Mouse (Mus musculus): ENCODE data around the gene Ak8. TPM values are rescaled to one million over a fixed set of nuclear protein-coding genes. Genes with fewer than 3 reads are reported as not detected.

Ak8 gene
- polyA plus RNA-seq, 1 experiment = 1.7 TPM

DNA sequence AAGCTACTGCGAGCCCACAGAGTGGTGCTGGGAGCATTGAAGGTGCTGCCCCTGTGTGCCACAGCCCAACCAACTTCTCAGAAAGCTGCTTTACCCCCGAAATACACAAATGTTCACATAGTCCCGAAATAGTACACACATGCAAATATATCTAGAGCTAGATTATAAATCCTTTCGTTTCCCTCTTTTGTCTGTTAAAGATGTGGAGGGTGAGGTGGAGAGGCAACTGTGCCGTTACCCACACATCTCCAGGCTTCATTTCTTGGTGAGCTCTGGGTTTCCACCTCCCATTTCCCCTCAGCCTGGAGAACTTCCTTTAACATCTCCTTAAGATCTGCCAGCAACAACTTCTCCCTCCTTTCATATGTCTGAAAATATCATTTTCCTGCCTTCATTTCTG, 40.2 kb downstream of the Ak8 start:
- Histone ChIP-seq H3K27ac (ENCODE audit: control insufficient read depth, insufficient read depth, low read depth, low read length, poor library complexity) (no peak overlapping the region), H3K4me1 (ENCODE audit: control insufficient read depth, insufficient read depth, low read length) (no peaks in the 10 kb centered on the region), H3K4me3 (replicated peaks; ENCODE audit: control insufficient read depth, low read depth, low read length) (no peak overlapping the region)
- TF ChIP-seq CTCF (IDR thresholded peaks at IDR 0.05; ENCODE audit: control insufficient read depth, insufficient read depth, low read length) (no peak), POLR2A (IDR thresholded peaks at IDR 0.05; ENCODE audit: borderline replicate concordance, control insufficient read depth, low read depth, low read length) (no peak)
- 58% methylated on average over 5 of the region's 5 CpGs for WGBS

- no peak overlapping the region for H3K27ac ChIP-seq (ENCODE audit: control insufficient read depth, insufficient read depth, low read depth, low read length, poor library complexity)
- no peaks in the 10 kb centered on the region for H3K4me1 ChIP-seq (ENCODE audit: control insufficient read depth, insufficient read depth, low read length)
- WGBS = 69% methylated on average over 8 of the region's 8 CpGs
- no peak overlapping the region for H3K4me3 ChIP-seq (replicated peaks; ENCODE audit: control insufficient read depth, low read depth, low read length)
- no peak for TF ChIP-seq POLR2A (IDR thresholded peaks at IDR 0.05; ENCODE audit: borderline replicate concordance, control insufficient read depth, low read depth, low read length)
- TF ChIP-seq CTCF (IDR thresholded peaks at IDR 0.05; ENCODE audit: control insufficient read depth, insufficient read depth, low read length) = no peak
Observed at GRCm38 (mm10) chr2:28742701-28743100, 42.7 kb downstream of the Ak8 start.

DNA sequence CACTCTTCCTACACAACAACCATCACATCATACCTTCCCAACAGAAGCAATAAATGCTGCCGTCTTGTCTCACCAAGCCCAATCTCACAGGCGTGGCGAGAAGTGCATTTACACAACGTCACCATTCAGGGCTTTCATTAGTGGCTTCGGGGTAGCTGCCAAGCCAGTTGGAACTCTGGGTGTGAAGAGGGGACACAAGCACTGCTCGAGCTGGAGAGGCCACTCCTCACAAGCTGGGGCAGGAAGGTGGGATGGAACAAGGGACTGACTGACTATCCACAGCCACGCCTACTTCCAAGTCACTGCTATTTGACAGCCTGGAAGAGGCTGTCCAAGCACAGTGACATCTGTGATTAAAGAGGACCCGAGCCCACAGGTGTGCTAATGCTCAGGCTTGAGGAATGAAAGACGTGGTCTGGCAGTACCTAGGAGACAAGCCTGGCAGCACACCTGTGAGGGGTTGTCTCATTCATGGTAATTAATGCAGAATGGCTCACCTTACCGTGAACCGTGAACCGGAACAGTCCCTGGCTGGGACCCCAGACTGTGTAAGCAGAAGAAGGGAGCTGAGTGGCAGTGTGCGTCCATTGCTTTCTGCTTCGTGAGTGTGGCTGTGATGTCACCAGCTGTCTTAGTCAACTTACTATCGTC, 46.8 kb downstream of the Ak8 start:
- Histone ChIP-seq H3K4me3 (replicated peaks; ENCODE audit: control insufficient read depth, low read depth, low read length) (no peak overlapping the region), H3K4me1 (ENCODE audit: control insufficient read depth, insufficient read depth, low read length) (no peaks in the 10 kb centered on the region), H3K27ac (ENCODE audit: control insufficient read depth, insufficient read depth, low read depth, low read length, poor library complexity) (no peak overlapping the region)
- TF ChIP-seq CTCF (IDR thresholded peaks at IDR 0.05; ENCODE audit: control insufficient read depth, insufficient read depth, low read length) = no peak
- no peak for TF ChIP-seq POLR2A (IDR thresholded peaks at IDR 0.05; ENCODE audit: borderline replicate concordance, control insufficient read depth, low read depth, low read length)
- 79% methylated on average over 15 of the region's 15 CpGs for WGBS

DNA sequence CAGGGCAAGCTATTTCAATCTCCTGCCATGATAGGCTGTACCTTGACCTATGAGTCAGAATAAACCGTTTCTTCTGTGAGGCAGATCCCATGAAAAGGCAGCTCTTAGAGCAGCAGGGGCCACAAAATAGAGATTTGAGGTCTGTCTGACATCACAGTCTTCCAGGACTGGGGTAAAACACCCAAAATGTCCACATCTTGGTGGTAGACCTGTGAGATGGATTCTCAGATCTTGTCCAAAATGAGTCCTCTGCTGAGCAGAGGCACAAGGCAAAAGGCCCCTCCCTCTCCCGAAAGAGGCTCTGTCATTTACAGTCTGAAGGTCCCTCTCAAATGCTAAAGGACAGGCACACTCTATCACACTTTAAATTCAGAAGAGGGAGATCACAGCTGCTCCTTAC, 47.7 kb downstream of the Ak8 start:
- Histone ChIP-seq H3K4me1 (ENCODE audit: control insufficient read depth, insufficient read depth, low read length) (no peaks in the 10 kb centered on the region), H3K4me3 (replicated peaks; ENCODE audit: control insufficient read depth, low read depth, low read length) (no peak overlapping the region), H3K27ac (ENCODE audit: control insufficient read depth, insufficient read depth, low read depth, low read length, poor library complexity) (no peak overlapping the region)
- TF ChIP-seq POLR2A (IDR thresholded peaks at IDR 0.05; ENCODE audit: borderline replicate concordance, control insufficient read depth, low read depth, low read length) (no peak), CTCF (IDR thresholded peaks at IDR 0.05; ENCODE audit: control insufficient read depth, insufficient read depth, low read length) (no peak)
- WGBS = 80% methylated on average over 2 of the region's 2 CpGs

DNA sequence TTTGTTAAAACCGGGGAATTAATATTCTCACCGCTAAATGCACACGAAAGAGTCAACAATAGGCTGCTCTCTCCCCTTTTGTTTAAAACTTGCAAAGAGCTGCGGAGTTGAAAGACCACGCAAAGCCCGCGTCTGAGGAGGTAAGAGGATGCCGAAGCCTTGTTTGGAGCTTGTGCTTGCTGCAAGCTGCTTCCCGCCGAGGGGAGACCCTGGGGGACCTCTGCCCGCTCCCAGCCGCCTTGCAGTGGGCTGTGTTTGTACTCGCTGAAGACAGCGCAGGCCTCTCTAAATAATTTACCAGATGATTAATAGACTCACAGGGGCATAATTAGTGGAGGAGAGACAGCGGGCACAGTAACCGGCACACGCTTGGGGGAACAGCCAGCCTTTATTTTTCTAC, 51.2 kb downstream of the Ak8 start:
- H3K27ac ChIP-seq (ENCODE audit: control insufficient read depth, insufficient read depth, low read depth, low read length, poor library complexity) = no peak overlapping the region
- TF ChIP-seq POLR2A (IDR thresholded peaks at IDR 0.05; ENCODE audit: borderline replicate concordance, control insufficient read depth, low read depth, low read length) (no peak), CTCF (IDR thresholded peaks at IDR 0.05; ENCODE audit: control insufficient read depth, insufficient read depth, low read length) (no peak)
- no peak overlapping the region for H3K4me3 ChIP-seq (replicated peaks; ENCODE audit: control insufficient read depth, low read depth, low read length)
- WGBS = 3% methylated on average over 17 of the region's 17 CpGs
- no peaks in the 10 kb centered on the region for H3K4me1 ChIP-seq (ENCODE audit: control insufficient read depth, insufficient read depth, low read length)

DNA sequence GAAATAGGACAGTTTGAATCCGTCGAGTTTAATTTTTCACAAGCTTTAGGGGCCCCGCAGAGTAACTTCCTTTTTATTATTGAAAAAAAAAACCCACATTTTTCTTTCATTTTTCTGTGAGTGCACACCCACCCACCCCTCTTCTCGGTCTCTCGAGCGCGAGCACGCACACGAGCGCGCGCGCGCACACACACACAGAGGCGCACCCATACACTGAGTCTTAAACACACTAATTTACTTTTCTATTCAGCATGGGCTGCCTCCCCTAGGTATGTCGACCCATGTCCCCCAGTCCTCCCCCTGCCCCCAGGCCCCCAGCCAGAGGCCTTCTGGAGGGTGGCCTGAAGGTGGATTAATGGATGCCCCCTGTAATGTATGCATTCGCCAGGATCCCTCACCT, 51.7 kb downstream of the Ak8 start:
- no peaks in the 10 kb centered on the region for H3K4me1 ChIP-seq (ENCODE audit: control insufficient read depth, insufficient read depth, low read length)
- no peak for TF ChIP-seq POLR2A (IDR thresholded peaks at IDR 0.05; ENCODE audit: borderline replicate concordance, control insufficient read depth, low read depth, low read length)
- no peak for TF ChIP-seq CTCF (IDR thresholded peaks at IDR 0.05; ENCODE audit: control insufficient read depth, insufficient read depth, low read length)

GRCm38 (mm10) chr2:28752388-28752787, 52.4 kb downstream of the Ak8 start:
- no peak overlapping the region for H3K27ac ChIP-seq (ENCODE audit: control insufficient read depth, insufficient read depth, low read depth, low read length, poor library complexity)
- 69% methylated on average over 8 of the region's 8 CpGs for WGBS
- TF ChIP-seq CTCF (IDR thresholded peaks at IDR 0.05; ENCODE audit: control insufficient read depth, insufficient read depth, low read length) = no peak
- no peak for TF ChIP-seq POLR2A (IDR thresholded peaks at IDR 0.05; ENCODE audit: borderline replicate concordance, control insufficient read depth, low read depth, low read length)
- H3K4me1 ChIP-seq (ENCODE audit: control insufficient read depth, insufficient read depth, low read length) = no peaks in the 10 kb centered on the region
- H3K4me3 ChIP-seq (replicated peaks; ENCODE audit: control insufficient read depth, low read depth, low read length) = no peak overlapping the region

More for the DNA sequence above, 51.7 kb downstream of the Ak8 start:
- Histone ChIP-seq H3K4me3 (replicated peaks; ENCODE audit: control insufficient read depth, low read depth, low read length) (no peak overlapping the region), H3K27ac (ENCODE audit: control insufficient read depth, insufficient read depth, low read depth, low read length, poor library complexity) (no peak overlapping the region)
- WGBS = 8% methylated on average over 17 of the region's 17 CpGs

GRCm38 (mm10) chr2:28755451-28755850, 55.5 kb downstream of the Ak8 start:
- no peak overlapping the region for H3K4me3 ChIP-seq (replicated peaks; ENCODE audit: control insufficient read depth, low read depth, low read length)
- H3K4me1 ChIP-seq (ENCODE audit: control insufficient read depth, insufficient read depth, low read length) = no peaks in the 10 kb centered on the region
- 5% methylated on average over 7 of the region's 7 CpGs for WGBS
- H3K27ac ChIP-seq (ENCODE audit: control insufficient read depth, insufficient read depth, low read depth, low read length, poor library complexity) = no peak overlapping the region
- no peak for TF ChIP-seq POLR2A (IDR thresholded peaks at IDR 0.05; ENCODE audit: borderline replicate concordance, control insufficient read depth, low read depth, low read length)
- TF ChIP-seq CTCF (IDR thresholded peaks at IDR 0.05; ENCODE audit: control insufficient read depth, insufficient read depth, low read length) = peak; percentile 46

DNA sequence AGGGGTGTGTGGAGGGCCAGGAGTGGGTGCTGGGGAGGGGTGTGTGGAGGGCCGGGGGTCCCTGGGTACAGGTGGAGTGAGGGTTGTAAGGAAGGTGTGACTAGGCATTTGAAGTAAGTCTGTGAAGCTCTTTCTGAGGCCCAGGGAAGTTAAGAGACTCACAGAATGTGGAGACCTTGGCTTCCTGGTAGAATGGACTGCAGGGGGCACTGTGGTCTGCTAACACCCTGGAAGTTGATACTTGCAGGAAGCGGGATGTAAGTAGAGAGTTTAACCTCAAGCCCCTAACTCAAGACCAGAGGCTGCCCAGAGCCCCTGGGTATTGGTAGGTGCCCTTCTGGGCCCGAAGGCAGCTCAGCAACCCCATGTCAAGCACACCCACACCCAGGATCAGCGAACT, 56.2 kb downstream of the Ak8 start:
- WGBS = 51% methylated on average over 4 of the region's 4 CpGs
- no peaks in the 10 kb centered on the region for H3K4me1 ChIP-seq (ENCODE audit: control insufficient read depth, insufficient read depth, low read length)
- H3K4me3 ChIP-seq (replicated peaks; ENCODE audit: control insufficient read depth, low read depth, low read length) = no peak overlapping the region
- H3K27ac ChIP-seq (ENCODE audit: control insufficient read depth, insufficient read depth, low read depth, low read length, poor library complexity) = no peak overlapping the region
- TF ChIP-seq POLR2A (IDR thresholded peaks at IDR 0.05; ENCODE audit: borderline replicate concordance, control insufficient read depth, low read depth, low read length) = no peak
- TF ChIP-seq CTCF (IDR thresholded peaks at IDR 0.05; ENCODE audit: control insufficient read depth, insufficient read depth, low read length) = peak; percentile 63

Measured in bone marrow, adult 2 months (tissue).